Mouse (Mus musculus): ENCODE results near the gene Gm20809.
"Not testable (repeated sequence)": the region's sequence is repeated elsewhere in the genome, so short reads cannot be mapped to it uniquely, and the experiment has no call there.

DNA sequence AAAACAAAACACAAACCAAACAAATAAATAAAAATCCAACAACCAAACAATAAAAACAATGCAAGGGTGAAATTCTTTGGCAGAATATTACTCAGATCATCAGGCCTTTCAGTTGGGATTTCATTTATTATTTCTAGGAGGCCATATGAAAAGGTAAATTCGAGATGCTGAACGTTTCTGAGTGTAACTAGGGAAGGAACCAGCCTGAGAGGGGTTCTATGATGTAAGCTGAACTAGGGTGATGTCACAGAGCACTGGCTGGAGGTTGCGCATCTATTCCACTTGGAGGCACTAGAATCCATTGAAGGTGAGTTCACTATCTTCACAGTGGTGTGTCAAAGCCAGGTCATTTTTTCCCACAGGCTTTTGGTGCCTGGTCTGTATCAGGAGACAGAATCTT, at the start of gene Gm20809:
- not testable (repeated sequence) for TF ChIP-seq CTCF (IDR thresholded peaks at IDR 0.05; ENCODE audit: borderline replicate concordance, insufficient read depth, low read depth, low read length); POLR2A (IDR thresholded peaks at IDR 0.05; ENCODE audit: borderline replicate concordance, insufficient read depth, low read length)
